Mouse (Mus musculus) ES-Bruce4 (cell line): ENCODE data around the gene Glis2.
A peak's percentile ranks its signal among the peaks of the same experiment; 100 is the strongest.

Source experiments
- CTCF ChIP-seq: IDR thresholded peaks from one replicate; pipeline ENCODE4 v1.8.1; 2011; ENCODE audit warnings: low read depth, low read length
- EP300 ChIP-seq: IDR thresholded peaks from 2 replicates; pipeline ENCODE4 v1.6.1; 2011; ENCODE audit warnings: low read depth, low read length; ENCODE audit not compliant: insufficient read depth
- POLR2A ChIP-seq: IDR thresholded peaks from one replicate; pipeline ENCODE4 v1.8.1; 2011; ENCODE audit warnings: low read length; ENCODE audit not compliant: insufficient read depth

GRCm38 (mm10) chr16:4667190-4667808 lies 72.8 kb downstream of the Glis2 start:
- TF ChIP-seq CTCF (peak; percentile 98), POLR2A (no peak), EP300 (no peak)
